ENCODE assay signal across 8 mouse cellular contexts in genomic region chr17:79052088-79052812, GRCm38 (mm10). TPM values are rescaled to one million over a fixed set of nuclear protein-coding genes. Genes with fewer than 3 reads are reported as not detected.
DNase-seq lines count a peak whose midpoint lies in the region; ATAC-seq and TF ChIP-seq lines count a peak whose summit lies in the region.

No protein-coding gene starts in this region.

- peaks cover 5% of the 10 kb centered on the region; the same call in 1 of the 2 replicates for H3K4me1 ChIP-seq in lung, embryonic 16.5 days (replicated peaks; ENCODE audit: control insufficient read depth, insufficient read depth, low read length)
- H3K4me1 ChIP-seq in olfactory bulb, adult 2 months (ENCODE audit: control insufficient read depth, insufficient read depth, low read length), result no peaks in the 10 kb centered on the region

- under 1% methylated on average over 45 of the region's 45 CpGs for WGBS in lung, embryonic 16.5 days
- WGBS in olfactory bulb, adult 2 months, result under 1% methylated on average over 45 of the region's 45 CpGs

- H3K27me3 ChIP-seq in lung, embryonic 16.5 days (ENCODE audit: control insufficient read depth, insufficient read depth, low read depth, low read length), result no peaks in the 10 kb centered on the region; the same call in 1 of the 2 replicates

- DNase-seq in CD8-positive naive resting alpha-beta T cell, adult 2 months (ENCODE audit: low read depth in 2 of 2, low spot score in 2 of 2), result peak; percentile 62 to 67
- peak; percentile 6 to 20 for DNase-seq in cerebellum, adult 18-20 months
- peak; percentile 67 to 77 for DNase-seq in layer of hippocampus, postnatal 10 days (ENCODE audit: low spot score in 2 of 2)
- peak; percentile 56 to 69 for DNase-seq in thymus, postnatal 10 days (ENCODE audit: low spot score in 2 of 2)

- no peaks in the 10 kb centered on the region for H3K9me3 ChIP-seq in lung, embryonic 16.5 days (ENCODE audit: control insufficient read depth, low read length)

- TF ChIP-seq CTCF in olfactory bulb, adult 2 months (IDR thresholded peaks at IDR 0.05; ENCODE audit: insufficient read depth, low read depth, low read length), result no peak

- no peak overlapping the region for H3K27ac ChIP-seq in lung, embryonic 16.5 days (ENCODE audit: low read length)
- H3K27ac ChIP-seq in olfactory bulb, adult 2 months (ENCODE audit: insufficient read depth, low read depth, low read length), result peak overlapping the region; percentile 59

- peak overlapping the region; percentile 64 for H3K9ac ChIP-seq in lung, embryonic 16.5 days (ENCODE audit: low read length)

- no peak; the same call in 1 of the 2 replicates for TF ChIP-seq POLR2A in olfactory bulb, adult 2 months (IDR thresholded peaks at IDR 0.05; ENCODE audit: insufficient read depth, low read depth, low read length)

- H3K4me3 ChIP-seq in lung, embryonic 16.5 days (ENCODE audit: low read length), result peak overlapping the region; percentile 66
- peak overlapping the region; percentile 68 for H3K4me3 ChIP-seq in olfactory bulb, adult 2 months (ENCODE audit: insufficient read depth, low read depth, low read length)

- H3K4me2 ChIP-seq in lung, embryonic 16.5 days (ENCODE audit: low read depth, low read length), result peak overlapping the region; percentile 97

- H3K36me3 ChIP-seq in lung, embryonic 16.5 days (ENCODE audit: control insufficient read depth, insufficient read depth, low read length), result no peaks in the 10 kb centered on the region

- ATAC-seq in frontal cortex, adult (ENCODE audit: low TSS enrichment), result peak; percentile 93
- ATAC-seq in hematopoietic stem cell, adult 5-6 weeks (replicated peaks in 1 of 2; ENCODE audit: insufficient read depth in 1 of 2, low FRiP score in 2 of 2, low TSS enrichment in 1 of 2, low read depth in 1 of 2, poor library complexity in 2 of 2, severe bottlenecking in 2 of 2), result peak; percentile 82 to 92
- ATAC-seq in lung, embryonic 16.5 days (ENCODE audit: low read depth), result peak; percentile 88

RNA-seq across cellular contexts. Expression of gene Qpct, which starts 0.5 kb away (rescaled TPM):
- total RNA-seq in hematopoietic stem cell, adult 5-6 weeks (2017), result 0.79 and 3.4 TPM in 2 replicates
- 10 to 100 TPM; 18.6 to 20.5 TPM for total RNA-seq in layer of hippocampus, postnatal 10 days (2021)
- 25.9 and 26.3 TPM in 2 replicates for polyA plus RNA-seq in lung, embryonic 16.5 days (2015; fragmentation: Nextera tagmentation; extraction: Ambion mirVana)
- not detected in 2 replicates for polyA plus RNA-seq in olfactory bulb, adult 2 months (2012; ENCODE audit: insufficient read depth, insufficient read length, low replicate concordance, missing spikeins)

RNA-seq across cellular contexts. Expression of gene Prkd3, which starts 31.6 kb away (rescaled TPM):
- total RNA-seq in hematopoietic stem cell, adult 5-6 weeks (2017), result 73.9 and 86.4 TPM in 2 replicates
- 10 to 100 TPM; 17.2 to 18.8 TPM for total RNA-seq in layer of hippocampus, postnatal 10 days (2021)
- polyA plus RNA-seq in lung, embryonic 16.5 days (2015; fragmentation: Nextera tagmentation; extraction: Ambion mirVana), result 42.5 and 43.6 TPM in 2 replicates
- polyA plus RNA-seq in olfactory bulb, adult 2 months (2012; ENCODE audit: insufficient read depth, insufficient read length, low replicate concordance, missing spikeins), result not detected in 2 replicates

Comparison
In these comparisons a context has a peak if more than half of its experiments do, and no peak if none do; other contexts are left out.
1. DNase-seq: peak in every context shown above with its lines; median percentile 72 in layer of hippocampus, postnatal 10 days; 64 in CD8-positive naive resting alpha-beta T cell, adult 2 months; 62 in thymus, postnatal 10 days; 13 in cerebellum, adult 18-20 months.